Comparison of ENCODE assay signal across 25 mouse cellular contexts in the genomic region with DNA sequence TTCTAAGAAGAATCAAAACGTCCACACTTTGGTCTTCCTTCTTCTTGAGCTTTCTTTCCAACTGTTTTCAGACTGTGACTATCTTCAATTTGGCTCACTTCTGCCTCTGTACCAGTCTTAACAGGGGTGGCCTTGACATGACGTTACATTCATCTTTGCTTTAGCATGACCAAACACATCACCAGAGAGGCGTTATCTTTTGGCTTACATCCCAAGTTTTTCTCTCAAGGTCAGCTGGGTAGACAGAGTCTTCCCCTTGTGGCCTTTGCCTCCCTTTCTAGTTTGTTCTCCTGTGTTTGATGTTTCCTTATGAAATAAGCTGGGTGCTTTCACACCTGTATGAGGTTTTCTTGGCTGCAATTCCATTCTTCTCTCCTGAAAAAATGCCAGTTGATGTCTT.
A peak's percentile ranks its signal among the peaks of the same experiment; 100 is the strongest.
DNase-seq lines count a peak whose midpoint lies in the region; TF ChIP-seq lines count a peak whose summit lies in the region.
"Had no signal": no experiment of that assay in that cellular context is flagged by ENCODE, and none has a peak within 500 bp of the region (broad histone marks: within the 10 kb centered on the region; RNA-seq: fewer than 3 reads in every experiment).

No protein-coding gene starts in this region.

- no peak for TF ChIP-seq CTCF in gastrocnemius, adult 2 months (IDR thresholded peaks at IDR 0.05)

- DNase-seq in adrenal gland, adult 2 months, result peak; percentile 55
- DNase-seq in adrenal gland, postnatal 25 days, result no peak
- peak; percentile 7 for DNase-seq in testis, postnatal 14 days (ENCODE audit: low spot score)
- DNase-seq in testis, postnatal 10 days (ENCODE audit: low spot score), result no peak
- peak; percentile 27 for DNase-seq in adrenal gland, postnatal 14 days
- no peak for DNase-seq in layer of hippocampus, postnatal 36 days
- DNase-seq in gastrocnemius, adult 2 months, result no peak
- DNase-seq: cerebellum, adult 2 months; cerebellum, postnatal 10 days; cerebellum, postnatal 36 days; embryo, embryonic 11 days; gastrocnemius, postnatal 10 days; gastrocnemius, postnatal 36 days; heart, adult 2 months; heart, postnatal 14 days; heart, postnatal 4 days had no signal

- intact Hi-C loops in gastrocnemius, adult 2 months (cut with DNase I), result loop anchor here (5.0 kb wide), 1 partner anchor 324 kb away; no protein-coding TSS in a partner anchor

- no peak overlapping the region for H3K4me3 ChIP-seq in gastrocnemius, adult 2 months
- H3K4me3 ChIP-seq: embryonic facial prominence, embryonic 10.5 days; embryonic facial prominence, embryonic 13.5 days; erythroblast, embryonic 14.5 days; forebrain, embryonic 12.5 days; forebrain, embryonic 15.5 days; heart, adult 2 months; heart, embryonic 10.5 days; heart, embryonic 13.5 days had no signal

- H3K27ac ChIP-seq in gastrocnemius, adult 2 months, result no peak overlapping the region
- H3K27ac ChIP-seq: embryonic facial prominence, embryonic 10.5 days; embryonic facial prominence, embryonic 13.5 days; forebrain, embryonic 12.5 days; forebrain, embryonic 15.5 days; heart, adult 2 months; heart, embryonic 10.5 days; heart, embryonic 13.5 days; hindbrain, embryonic 14.5 days; hindbrain, postnatal 0 days had no signal

Comparison
In these comparisons a context has a peak if more than half of its experiments do, and no peak if none do; other contexts are left out.
1. DNase-seq: peak in adrenal gland, adult 2 months (single experiment), testis, postnatal 14 days (single experiment) and adrenal gland, postnatal 14 days (single experiment); none in adrenal gland, postnatal 25 days (single experiment), testis, postnatal 10 days (single experiment), layer of hippocampus, postnatal 36 days (0 of 2) and gastrocnemius, adult 2 months (single experiment).